8 mouse cellular contexts compared by ENCODE assay signal in the genomic region with DNA sequence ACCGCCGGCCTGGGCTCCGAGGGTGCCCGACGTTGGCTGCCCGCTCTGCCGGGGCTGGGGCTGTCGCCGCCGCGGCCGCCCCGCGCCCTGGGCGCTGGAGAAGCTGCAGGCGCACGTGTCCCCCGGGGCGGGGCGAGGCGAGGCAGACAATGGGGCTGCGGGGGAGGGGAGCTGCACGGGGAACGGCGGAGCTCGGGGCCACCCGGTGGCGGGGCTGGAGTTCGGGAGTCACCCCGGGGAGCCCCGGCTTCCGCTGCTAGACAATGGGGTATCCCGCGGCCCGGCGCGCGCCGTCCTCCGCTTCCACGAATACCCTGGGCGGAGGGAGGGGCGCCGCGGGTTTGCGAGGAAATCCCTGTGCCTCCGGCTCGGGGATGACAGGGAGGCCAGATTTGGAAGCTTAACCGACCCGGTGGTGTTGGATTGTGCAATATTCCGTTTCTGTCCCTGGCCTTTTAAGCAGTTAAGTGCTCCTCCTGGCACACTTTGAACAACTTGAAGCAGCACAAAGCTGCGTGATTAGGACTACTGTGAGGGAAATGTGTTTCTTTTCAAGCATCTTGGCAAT. TPM values are rescaled to one million over a fixed set of nuclear protein-coding genes. Genes with fewer than 3 reads are reported as not detected.
DNase-seq lines count a peak whose midpoint lies in the region; ATAC-seq and TF ChIP-seq lines count a peak whose summit lies in the region.

No protein-coding gene starts in this region.

- peak overlapping the region; percentile 78 for H3K4me2 ChIP-seq in intestine, postnatal 0 days (replicated peaks; ENCODE audit: low read depth)
- peak overlapping the region; percentile 97 for H3K4me2 ChIP-seq in liver, postnatal 0 days (ENCODE audit: low read depth, low read length)

- peak; percentile 87 for DNase-seq in CD4-positive helper T cell, adult 2 months (ENCODE audit: low read depth, low spot score)
- DNase-seq in adipocyte (ENCODE audit: low spot score): peak; percentile 79
- DNase-seq in embryonic facial prominence, embryonic 10.5 days (ENCODE audit: low spot score): no peak
- peak; percentile 99 for DNase-seq in heart, adult 11 months
- no peak for DNase-seq in liver, postnatal 0 days
- peak; percentile 77 for DNase-seq in urinary bladder, postnatal 25 days (ENCODE audit: low spot score)

- TF ChIP-seq CTCF in intestine, postnatal 0 days (IDR thresholded peaks at IDR 0.05; ENCODE audit: low read depth): 0 out of 2 replicates have a peak, but pooled peaks have one; percentile 5
- no peak for TF ChIP-seq CTCF in liver, postnatal 0 days (IDR thresholded peaks at IDR 0.05; ENCODE audit: low read depth)
- TF ChIP-seq CTCF in olfactory bulb, adult 2 months (IDR thresholded peaks at IDR 0.05; ENCODE audit: insufficient read depth, low read depth, low read length): no peak

- no peak for TF ChIP-seq POLR2A in olfactory bulb, adult 2 months (IDR thresholded peaks at IDR 0.05; ENCODE audit: insufficient read depth, low read depth, low read length)

- peaks cover 23% of the 10 kb centered on the region for H3K36me3 ChIP-seq in embryonic facial prominence, embryonic 10.5 days (replicated peaks)
- 0 out of 2 replicates have a peak, but pooled peaks cover 9% of the 10 kb centered on the region for H3K36me3 ChIP-seq in intestine, postnatal 0 days (ENCODE audit: control insufficient read depth, insufficient read depth)
- no peaks in the 10 kb centered on the region for H3K36me3 ChIP-seq in liver, postnatal 0 days (replicated peaks; ENCODE audit: insufficient read depth, low read length)

- H3K9me3 ChIP-seq in embryonic facial prominence, embryonic 10.5 days: no peaks in the 10 kb centered on the region
- no peaks in the 10 kb centered on the region for H3K9me3 ChIP-seq in intestine, postnatal 0 days (ENCODE audit: control insufficient read depth)
- no peaks in the 10 kb centered on the region for H3K9me3 ChIP-seq in liver, postnatal 0 days (ENCODE audit: low read length)

- H3K9ac ChIP-seq in intestine, postnatal 0 days (ENCODE audit: low read depth, low read length): peak overlapping the region; percentile 94
- peak overlapping the region; percentile 97 for H3K9ac ChIP-seq in liver, postnatal 0 days (replicated peaks)

- peak overlapping the region; percentile 97 for H3K27ac ChIP-seq in embryonic facial prominence, embryonic 10.5 days (replicated peaks)
- H3K27ac ChIP-seq in intestine, postnatal 0 days (ENCODE audit: low read depth, low read length): peak overlapping the region; percentile 95
- H3K27ac ChIP-seq in liver, postnatal 0 days (ENCODE audit: low read depth): peak overlapping the region; percentile 98
- H3K27ac ChIP-seq in olfactory bulb, adult 2 months (ENCODE audit: insufficient read depth, low read depth, low read length): peak overlapping the region; percentile 94

- peak; percentile 71 for ATAC-seq in intestine, postnatal 0 days
- peak; percentile 64 for ATAC-seq in liver, postnatal 0 days

- no peak for TF ChIP-seq EP300 in liver, postnatal 0 days (IDR thresholded peaks at IDR 0.05; ENCODE audit: low read depth)

- H3K27me3 ChIP-seq in embryonic facial prominence, embryonic 10.5 days (replicated peaks; ENCODE audit: low read depth, poor library complexity, severe bottlenecking): no peaks in the 10 kb centered on the region; the same call in 1 of the 2 replicates
- no peaks in the 10 kb centered on the region for H3K27me3 ChIP-seq in intestine, postnatal 0 days (replicated peaks; ENCODE audit: control insufficient read depth, insufficient read depth, low read length)
- no peaks in the 10 kb centered on the region for H3K27me3 ChIP-seq in liver, postnatal 0 days (ENCODE audit: insufficient read depth, low read length)

- peak overlapping the region; percentile 99 for H3K4me3 ChIP-seq in embryonic facial prominence, embryonic 10.5 days
- peak overlapping the region; percentile 98 for H3K4me3 ChIP-seq in intestine, postnatal 0 days (ENCODE audit: low read depth, low read length)
- peak overlapping the region; percentile 100 for H3K4me3 ChIP-seq in liver, postnatal 0 days (ENCODE audit: low read depth, low read length)
- H3K4me3 ChIP-seq in olfactory bulb, adult 2 months (ENCODE audit: insufficient read depth, low read depth, low read length): peak overlapping the region; percentile 81

- WGBS in embryonic facial prominence, embryonic 10.5 days: under 1% methylated on average over 52 of the region's 52 CpGs
- under 1% methylated on average over 30 of the region's 52 CpGs for WGBS in intestine, postnatal 0 days
- WGBS in liver, postnatal 0 days (ENCODE audit: insufficient replicate concordance): 1% methylated on average over 39 of the region's 52 CpGs
- 2% methylated on average over 52 of the region's 52 CpGs for WGBS in olfactory bulb, adult 2 months

- peaks cover 14% of the 10 kb centered on the region for H3K4me1 ChIP-seq in embryonic facial prominence, embryonic 10.5 days
- H3K4me1 ChIP-seq in intestine, postnatal 0 days (replicated peaks; ENCODE audit: control insufficient read depth, insufficient read depth, low read length): peaks cover 4% of the 10 kb centered on the region; the same call in 1 of the 2 replicates
- H3K4me1 ChIP-seq in liver, postnatal 0 days (ENCODE audit: insufficient read depth): peaks cover 9% of the 10 kb centered on the region; the same call in 1 of the 2 replicates
- H3K4me1 ChIP-seq in olfactory bulb, adult 2 months (ENCODE audit: control insufficient read depth, insufficient read depth, low read length): no peaks in the 10 kb centered on the region

RNA-seq across cellular contexts. Expression of a gene that starts 0.5 kb away (rescaled TPM):
- polyA plus RNA-seq in embryonic facial prominence, embryonic 10.5 days (2016; fragmentation: Nextera tagmentation; extraction: Ambion mirVana): 133 TPM in 2 replicates
- 34.1 and 37.5 TPM in 2 replicates for polyA plus RNA-seq in intestine, postnatal 0 days (2015; fragmentation: Nextera tagmentation; extraction: Ambion mirVana)
- polyA plus RNA-seq in liver, postnatal 0 days (2015; fragmentation: Nextera tagmentation; extraction: Ambion mirVana): 25.6 and 27.3 TPM in 2 replicates
- polyA plus RNA-seq in olfactory bulb, adult 2 months (2012; ENCODE audit: insufficient read depth, insufficient read length, low replicate concordance, missing spikeins): 280 TPM in 1 of 2 replicates, not detected in the other

RNA-seq across cellular contexts. Expression of a gene that starts 26.5 kb away (rescaled TPM):
- polyA plus RNA-seq in embryonic facial prominence, embryonic 10.5 days (2016; fragmentation: Nextera tagmentation; extraction: Ambion mirVana): 1.2 and 1.7 TPM in 2 replicates
- not detected in 2 replicates for polyA plus RNA-seq in intestine, postnatal 0 days (2015; fragmentation: Nextera tagmentation; extraction: Ambion mirVana)
- 0.13 TPM in 1 of 2 replicates, not detected in the other for polyA plus RNA-seq in liver, postnatal 0 days (2015; fragmentation: Nextera tagmentation; extraction: Ambion mirVana)
- polyA plus RNA-seq in olfactory bulb, adult 2 months (2012; ENCODE audit: insufficient read depth, insufficient read length, low replicate concordance, missing spikeins): not detected in 2 replicates

RNA-seq across cellular contexts. Expression of a gene that starts 44.2 kb away (rescaled TPM):
- 17.9 and 18.4 TPM in 2 replicates for polyA plus RNA-seq in embryonic facial prominence, embryonic 10.5 days (2016; fragmentation: Nextera tagmentation; extraction: Ambion mirVana)
- 17.7 and 18.4 TPM in 2 replicates for polyA plus RNA-seq in intestine, postnatal 0 days (2015; fragmentation: Nextera tagmentation; extraction: Ambion mirVana)
- polyA plus RNA-seq in liver, postnatal 0 days (2015; fragmentation: Nextera tagmentation; extraction: Ambion mirVana): 7.9 TPM in 2 replicates
- not detected in 2 replicates for polyA plus RNA-seq in olfactory bulb, adult 2 months (2012; ENCODE audit: insufficient read depth, insufficient read length, low replicate concordance, missing spikeins)

Comparison
In these comparisons a context has a peak if more than half of its experiments do, and no peak if none do; other contexts are left out.
1. DNase-seq: peak in CD4-positive helper T cell, adult 2 months (single experiment), adipocyte (single experiment), heart, adult 11 months (single experiment) and urinary bladder, postnatal 25 days (single experiment); none in embryonic facial prominence, embryonic 10.5 days (single experiment) and liver, postnatal 0 days (single experiment).
2. Peak in every context shown above with its lines, with median percentiles within 50 percentile points of each other: H3K27ac ChIP-seq and H3K4me3 ChIP-seq.